Mouse (Mus musculus) fat pad, adult 2 months (tissue): ENCODE data around the gene Zfp442.
"Not testable (repeated sequence)": the region's sequence is repeated elsewhere in the genome, so short reads cannot be mapped to it uniquely, and the experiment has no call there.

Experiments
- DNase-seq: peaks from one replicate; pipeline ENCODE4 v3.0.0-alpha.2; 2011; ENCODE audit warnings: low read depth, low spot score; ENCODE audit errors: extremely low read depth

The Zfp442 gene

GRCm38 (mm10) chr2:150451180-150451919, at the start of gene Zfp442:
Zfp442 (minus strand) TSS chr2:150451486.
- not testable (repeated sequence) for DNase-seq

GRCm38 (mm10) chr2:150500124-150500973, 49.1 kb upstream of the Zfp442 start:
- not testable (repeated sequence) for DNase-seq

- no peak for DNase-seq
Observed at GRCm38 (mm10) chr2:150493031-150493430, 41.7 kb upstream of the Zfp442 start.

GRCm38 (mm10) chr2:150484939-150485778, 33.9 kb upstream of the Zfp442 start, which contains the start of gene Zfp345:
Zfp345 (minus strand) TSS chr2:150485091.
- DNase-seq = not testable (repeated sequence)

GRCm38 (mm10) chr2:150439084-150439483, 12.2 kb downstream of the Zfp442 start:
- not testable (repeated sequence) for DNase-seq

GRCm38 (mm10) chr2:150412146-150412545, 39.1 kb downstream of the Zfp442 start:
- not testable (repeated sequence) for DNase-seq

GRCm38 (mm10) chr2:150390198-150390597, 61.1 kb downstream of the Zfp442 start:
- no peak for DNase-seq

GRCm38 (mm10) chr2:150385553-150386106, 65.7 kb downstream of the Zfp442 start:
- DNase-seq = not testable (repeated sequence)

GRCm38 (mm10) chr2:150362878-150363229, 88.4 kb downstream of the Zfp442 start:
- no peak for DNase-seq

GRCm38 (mm10) chr2:150362113-150362877, 89.0 kb downstream of the Zfp442 start, which contains the start of gene 3300002I08Rik:
3300002I08Rik (minus strand) TSS chr2:150362765.
- DNase-seq = peak; percentile 68
